Comparison of ENCODE assay signal across 9 mouse cellular contexts in genomic region chr15:7194147-7194720, GRCm38 (mm10).
DNase-seq lines count a peak whose midpoint lies in the region; ATAC-seq lines count a peak whose summit lies in the region.
"Had no signal": no experiment of that assay in that cellular context is flagged by ENCODE, and none has a peak within 500 bp of the region (broad histone marks: within the 10 kb centered on the region; RNA-seq: fewer than 3 reads in every experiment).

No protein-coding gene starts in this region.

- peak overlapping the region; percentile 70 for H3K27ac ChIP-seq in hindbrain, embryonic 16.5 days (ENCODE audit: low read depth, low read length)
- H3K27ac ChIP-seq in midbrain, embryonic 14.5 days (replicated peaks; ENCODE audit: low read depth, low read length): peak overlapping the region; percentile 77

- H3K9me3 ChIP-seq in hindbrain, embryonic 16.5 days (ENCODE audit: control insufficient read depth, low read length): no peaks in the 10 kb centered on the region
- H3K9me3 ChIP-seq in midbrain, embryonic 14.5 days (ENCODE audit: control insufficient read depth, low read length): no peaks in the 10 kb centered on the region

- 10% methylated on average over 13 of the region's 13 CpGs for WGBS in hindbrain, embryonic 16.5 days
- WGBS in midbrain, embryonic 14.5 days: 4% methylated on average over 13 of the region's 13 CpGs

- peaks cover 9% of the 10 kb centered on the region; the same call in 1 of the 2 replicates for H3K36me3 ChIP-seq in hindbrain, embryonic 16.5 days (ENCODE audit: control insufficient read depth, insufficient read depth, low read length)
- 0 out of 2 replicates have a peak, but pooled peaks cover 3% of the 10 kb centered on the region for H3K36me3 ChIP-seq in midbrain, embryonic 14.5 days (ENCODE audit: control insufficient read depth, insufficient read depth, low read length)

- DNase-seq in heart, adult 11 months: peak; percentile 80
- DNase-seq in heart, adult 8-10 months (ENCODE audit: low spot score): no peak
- peak; percentile 75 for DNase-seq in embryo, embryonic 10.5 days (ENCODE audit: low spot score)
- DNase-seq in midbrain, embryonic 14.5 days: peak; percentile 76
- no peak for DNase-seq in kidney, postnatal 14 days
- DNase-seq in cerebellum, adult 8-10 months: no peak
- no peak for DNase-seq in spleen, adult 12 weeks (ENCODE audit: low spot score)
- DNase-seq: adrenal gland, postnatal 14 days had no signal

- no peak overlapping the region for H3K9ac ChIP-seq in hindbrain, embryonic 16.5 days (ENCODE audit: low read depth, low read length)
- no peak overlapping the region for H3K9ac ChIP-seq in midbrain, embryonic 14.5 days (replicated peaks; ENCODE audit: low read length)

- peak overlapping the region; percentile 17 for H3K4me2 ChIP-seq in hindbrain, embryonic 16.5 days (ENCODE audit: low read length)
- H3K4me2 ChIP-seq in midbrain, embryonic 14.5 days (ENCODE audit: low read length): peak overlapping the region; percentile 30

- peak; percentile 50 for ATAC-seq in hindbrain, embryonic 16.5 days
- peak; percentile 48; the same call in 1 of the 2 replicates for ATAC-seq in midbrain, embryonic 14.5 days (ENCODE audit: low FRiP score, low TSS enrichment)

- peaks cover 13% of the 10 kb centered on the region for H3K4me1 ChIP-seq in hindbrain, embryonic 16.5 days (ENCODE audit: control insufficient read depth, insufficient read depth, low read depth, low read length)
- H3K4me1 ChIP-seq in midbrain, embryonic 14.5 days (ENCODE audit: control insufficient read depth, insufficient read depth, low read length): peaks cover 34% of the 10 kb centered on the region

- H3K4me3 ChIP-seq in hindbrain, embryonic 16.5 days (ENCODE audit: low read length): no peak overlapping the region
- H3K4me3 ChIP-seq in midbrain, embryonic 14.5 days (replicated peaks; ENCODE audit: low read depth, low read length): no peak overlapping the region

- H3K27me3 ChIP-seq in hindbrain, embryonic 16.5 days (replicated peaks; ENCODE audit: control insufficient read depth, insufficient read depth, low read length): no peaks in the 10 kb centered on the region
- no peaks in the 10 kb centered on the region for H3K27me3 ChIP-seq in midbrain, embryonic 14.5 days (ENCODE audit: control insufficient read depth, insufficient read depth, low read length)

Comparison
In these comparisons a context has a peak if more than half of its experiments do, and no peak if none do; other contexts are left out.
1. DNase-seq: peak in heart, adult 11 months (single experiment), embryo, embryonic 10.5 days (single experiment) and midbrain, embryonic 14.5 days (single experiment); none in heart, adult 8-10 months (single experiment), kidney, postnatal 14 days (single experiment), cerebellum, adult 8-10 months (single experiment) and spleen, adult 12 weeks (single experiment).